Mouse (Mus musculus) brain, embryonic 14.5 days (tissue): Measurements from ENCODE around the gene C1qtnf5.

Source experiments
- CTCF ChIP-seq: fragments of 200-500 bp; IDR thresholded peaks from 2 replicates; pipeline ENCODE4 v1.5.1; 2012; ENCODE audit warnings: inconsistent platforms, mild to moderate bottlenecking, moderate library complexity, borderline replicate concordance; ENCODE audit not compliant: insufficient read depth, insufficient read length; ENCODE audit errors: extremely low read depth
- POLR2A ChIP-seq: fragments of 200-500 bp; IDR thresholded peaks from 2 replicates; pipeline ENCODE4 v1.6.1; 2012; ENCODE audit warnings: mild to moderate bottlenecking, inconsistent platforms, borderline replicate concordance; ENCODE audit not compliant: poor library complexity, insufficient read depth, insufficient read length, severe bottlenecking; ENCODE audit errors: extremely low read depth

DNA sequence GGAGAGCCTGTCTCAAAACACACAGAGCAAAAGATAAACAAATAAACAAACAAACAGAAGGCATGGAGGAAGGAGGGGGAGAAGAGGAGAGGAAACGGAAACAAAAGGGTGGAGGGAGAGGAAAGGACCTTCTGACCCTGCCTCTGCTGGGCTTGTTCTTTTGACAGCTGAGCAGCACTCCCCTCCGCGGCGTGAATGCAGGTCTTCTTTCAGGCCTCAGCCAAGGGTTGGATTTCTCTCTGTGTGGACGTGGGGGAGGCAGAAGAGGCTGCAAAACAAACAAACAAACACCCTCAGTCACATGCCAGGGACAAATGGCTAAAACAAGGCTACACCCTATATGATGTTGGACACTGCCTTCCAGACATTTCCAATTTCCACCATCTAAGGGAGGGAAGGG lies 18.0 kb downstream of the C1qtnf5 start:
- no peak for TF ChIP-seq POLR2A
- TF ChIP-seq CTCF = no peak
